Mouse (Mus musculus) A20 (cell line): ENCODE data around the gene Mcm3ap.

Experiments used
- DNase-seq: peaks from one replicate; pipeline ENCODE4 v3.0.0-alpha.2; 2011; ENCODE audit warnings: low read depth, low spot score

The Mcm3ap gene

GRCm38 (mm10) chr10:76468203-76469162 lies at the start of gene Mcm3ap, which contains the start of gene Ybey:
TSS of gene Mcm3ap (plus strand) at chr10:76468927.
TSS of gene Ybey (minus strand) at chr10:76469114.
- DNase-seq, result peak; percentile 96

GRCm38 (mm10) chr10:76425674-76426073 lies 43.1 kb upstream of the Mcm3ap start:
- no peak for DNase-seq

GRCm38 (mm10) chr10:76433925-76434324 lies 34.8 kb upstream of the Mcm3ap start:
- no peak for DNase-seq

GRCm38 (mm10) chr10:76439107-76439890 lies 29.4 kb upstream of the Mcm3ap start:
- DNase-seq, result no peak

- no peak for DNase-seq
These were observed 28.4 kb upstream of the Mcm3ap start, which contains the start of gene AC141477.1 for GRCm38 (mm10) chr10:76440281-76440680. TSS of gene AC141477.1 (minus strand) at chr10:76440444.

- DNase-seq, result peak; percentile 98
These were observed 26.3 kb upstream of the Mcm3ap start, which contains the start of gene Pcnt for GRCm38 (mm10) chr10:76442178-76443088. TSS of gene Pcnt (minus strand) at chr10:76442786.

- DNase-seq, result peak; percentile 21
These were observed 22.6 kb upstream of the Mcm3ap start for GRCm38 (mm10) chr10:76445996-76446681.

GRCm38 (mm10) chr10:76447406-76448229 lies 21.1 kb upstream of the Mcm3ap start:
- no peak for DNase-seq

- no peak for DNase-seq
These were observed 19.9 kb upstream of the Mcm3ap start, which contains the start of gene 2610028H24Rik for GRCm38 (mm10) chr10:76448851-76449250. TSS of gene 2610028H24Rik (plus strand) at chr10:76449081.

- DNase-seq, result peak; percentile 57
These were observed 13.4 kb upstream of the Mcm3ap start for GRCm38 (mm10) chr10:76455289-76455688.

GRCm38 (mm10) chr10:76461255-76461654 lies 7.5 kb upstream of the Mcm3ap start:
- no peak for DNase-seq

- no peak for DNase-seq
These were observed 6.4 kb upstream of the Mcm3ap start for GRCm38 (mm10) chr10:76462312-76462711.

- no peak for DNase-seq
These were observed 6.0 kb upstream of the Mcm3ap start for GRCm38 (mm10) chr10:76462721-76463120.

- DNase-seq, result no peak
These were observed 5.0 kb downstream of the Mcm3ap start for GRCm38 (mm10) chr10:76473759-76474158.

GRCm38 (mm10) chr10:76480851-76481250 lies 12.1 kb downstream of the Mcm3ap start:
- DNase-seq, result no peak

- DNase-seq, result no peak
These were observed 12.8 kb downstream of the Mcm3ap start for GRCm38 (mm10) chr10:76481480-76481879.

- DNase-seq, result no peak
These were observed 17.6 kb downstream of the Mcm3ap start for GRCm38 (mm10) chr10:76486302-76486701.

GRCm38 (mm10) chr10:76488265-76488664 lies 19.5 kb downstream of the Mcm3ap start:
- DNase-seq, result no peak

- DNase-seq, result no peak
These were observed 20.5 kb downstream of the Mcm3ap start for GRCm38 (mm10) chr10:76489205-76489604.
